Mouse (Mus musculus): ENCODE measurements around the gene Txn1.

Txn1 gene

DNA sequence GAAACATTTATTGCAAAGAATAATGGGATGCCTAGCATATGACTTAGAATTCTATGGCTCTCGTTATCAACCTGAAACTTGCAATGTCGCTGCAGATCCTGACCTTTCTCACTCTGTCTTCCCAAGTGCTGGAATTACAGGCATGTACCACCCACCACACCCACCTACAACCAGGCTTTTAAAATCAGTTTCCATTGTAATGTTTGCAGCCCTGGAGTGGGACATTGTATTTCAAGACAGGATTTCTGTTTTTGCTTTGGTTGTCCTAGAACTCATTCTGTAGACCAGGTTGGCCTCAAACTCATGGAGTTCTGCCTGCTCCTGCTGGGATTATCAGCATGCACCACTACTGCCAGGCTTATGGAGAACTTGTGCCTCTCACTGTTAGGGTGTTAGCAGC lies 13.3 kb downstream of the Txn1 start:
- DNase-seq (ENCODE audit: low spot score in 2 of 2) = no peak

DNA sequence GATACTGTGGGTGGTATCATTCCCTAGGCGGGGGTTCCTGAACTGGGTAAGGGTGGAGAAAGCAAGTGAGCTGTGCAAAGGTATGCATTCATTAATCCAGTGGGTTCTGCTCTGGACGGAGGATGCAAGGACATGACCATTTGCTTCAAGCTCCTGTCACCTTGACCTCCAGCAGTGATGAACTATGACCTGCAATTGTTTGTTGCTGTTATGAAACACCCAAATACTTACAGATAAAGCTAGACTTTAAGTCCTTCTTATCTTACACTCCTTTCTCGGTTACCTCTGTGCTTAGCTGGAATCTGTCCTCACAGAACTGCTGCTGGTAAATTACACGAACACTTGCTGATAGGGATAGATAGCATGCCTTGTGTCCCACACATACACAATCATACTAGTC lies 15.6 kb downstream of the Txn1 start:
- no peak for DNase-seq (ENCODE audit: low spot score in 2 of 2)

DNA sequence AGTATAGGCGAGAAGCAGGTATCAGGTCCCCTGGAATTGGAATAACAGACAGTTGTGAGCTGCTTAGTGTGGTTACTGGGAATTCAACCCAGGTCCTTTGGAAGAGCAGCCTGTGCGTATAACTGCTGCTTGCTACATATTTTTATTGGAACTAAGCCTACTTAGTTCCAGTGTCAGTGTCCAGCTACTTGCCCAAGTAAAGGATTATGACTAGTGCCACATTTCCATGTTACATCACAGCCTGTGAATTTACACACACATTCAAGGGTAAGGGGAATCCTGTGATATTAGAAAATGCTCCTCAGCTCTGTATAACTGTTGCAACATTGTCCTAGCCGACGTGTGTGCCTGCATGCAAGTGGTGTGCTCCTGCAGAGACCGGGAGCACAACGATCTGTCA lies 18.9 kb downstream of the Txn1 start:
- no peak for DNase-seq (ENCODE audit: low spot score in 2 of 2)

DNA sequence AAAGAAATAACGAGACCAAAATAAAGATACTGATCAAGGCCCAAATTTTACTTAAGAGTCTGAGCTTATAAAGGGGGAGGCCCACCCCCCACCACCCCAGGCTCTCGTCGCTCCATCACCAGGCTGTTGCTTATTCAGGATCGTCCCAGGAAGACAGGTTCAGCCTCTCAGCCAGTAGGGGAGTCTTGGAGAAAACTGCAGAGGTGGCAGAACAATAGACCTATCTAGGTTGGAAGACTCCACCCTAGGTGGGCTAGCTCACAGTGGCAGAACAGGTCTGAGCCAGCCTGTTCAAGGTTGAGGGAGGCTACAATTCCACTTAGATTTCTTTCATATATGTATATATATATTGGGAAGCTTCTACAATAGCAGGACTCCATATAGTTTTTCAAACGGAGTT lies 22.0 kb downstream of the Txn1 start:
- no peak for DNase-seq (ENCODE audit: low spot score in 2 of 2)

DNA sequence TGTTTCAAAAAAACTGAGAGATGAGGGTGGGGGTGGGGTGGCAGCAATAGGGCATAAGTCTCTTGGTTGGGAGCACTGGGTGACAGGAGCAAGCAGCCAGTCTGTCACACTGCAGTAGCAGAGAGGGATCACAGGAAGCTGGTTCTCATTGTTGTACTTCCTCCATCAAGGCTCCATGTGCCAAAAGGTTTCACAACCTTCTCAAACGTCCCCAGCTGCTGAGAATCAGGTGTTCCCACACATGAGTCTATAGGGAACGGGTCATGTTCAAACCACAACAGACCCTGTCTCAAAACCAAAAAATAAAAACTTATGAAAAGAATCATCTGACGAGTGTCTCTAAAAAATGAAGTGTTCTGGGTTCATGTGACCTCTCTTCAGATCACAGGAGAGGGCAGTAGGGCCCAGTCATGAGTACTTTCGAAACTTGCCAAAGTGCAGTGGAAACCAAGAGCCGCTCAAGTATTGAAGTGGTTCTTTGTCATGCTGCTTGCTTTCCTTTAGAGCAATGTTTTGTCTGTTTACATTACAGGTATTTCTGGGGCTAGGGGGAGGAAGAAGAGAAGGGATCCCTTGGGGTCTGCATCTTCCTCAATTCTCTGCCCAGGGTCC lies 25.5 kb downstream of the Txn1 start:
- no peak for DNase-seq (ENCODE audit: low spot score in 2 of 2)

DNA sequence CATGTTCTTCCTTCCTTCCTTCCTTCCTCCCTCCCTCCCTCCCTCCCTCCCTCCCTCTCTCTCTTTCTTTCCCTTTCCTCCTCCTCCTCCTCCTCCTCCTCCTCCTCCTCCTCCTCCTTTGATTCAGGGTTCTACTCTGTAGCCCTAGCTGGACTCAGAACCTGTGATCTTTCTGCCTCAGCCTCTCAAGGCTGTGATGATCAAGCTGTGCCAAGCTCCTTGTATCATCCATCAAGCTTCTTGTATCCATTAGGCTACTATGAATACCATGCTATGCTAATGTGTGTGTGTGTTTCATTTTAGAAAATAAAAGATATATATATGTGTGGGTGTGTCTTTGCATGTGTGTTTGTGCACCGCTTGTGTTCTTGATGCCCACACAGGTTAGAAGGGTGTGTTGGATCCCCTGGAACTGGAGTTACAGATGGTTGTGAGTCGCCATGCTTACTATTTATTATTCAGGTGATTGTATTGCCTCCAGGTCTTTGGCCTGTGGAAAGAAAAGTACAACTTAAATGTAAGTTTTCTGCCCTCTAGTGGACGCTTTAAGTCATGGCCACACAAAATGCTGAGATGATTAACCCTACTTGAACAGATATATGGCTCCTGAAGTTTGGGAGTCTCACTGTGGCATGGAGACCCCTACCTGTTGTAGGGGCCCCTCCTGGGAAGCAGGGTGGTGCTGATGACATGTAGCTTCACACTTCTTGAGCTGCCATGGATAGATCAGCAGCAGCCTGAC lies 28.6 kb downstream of the Txn1 start:
- DNase-seq (ENCODE audit: low spot score in 2 of 2) = no peak

DNA sequence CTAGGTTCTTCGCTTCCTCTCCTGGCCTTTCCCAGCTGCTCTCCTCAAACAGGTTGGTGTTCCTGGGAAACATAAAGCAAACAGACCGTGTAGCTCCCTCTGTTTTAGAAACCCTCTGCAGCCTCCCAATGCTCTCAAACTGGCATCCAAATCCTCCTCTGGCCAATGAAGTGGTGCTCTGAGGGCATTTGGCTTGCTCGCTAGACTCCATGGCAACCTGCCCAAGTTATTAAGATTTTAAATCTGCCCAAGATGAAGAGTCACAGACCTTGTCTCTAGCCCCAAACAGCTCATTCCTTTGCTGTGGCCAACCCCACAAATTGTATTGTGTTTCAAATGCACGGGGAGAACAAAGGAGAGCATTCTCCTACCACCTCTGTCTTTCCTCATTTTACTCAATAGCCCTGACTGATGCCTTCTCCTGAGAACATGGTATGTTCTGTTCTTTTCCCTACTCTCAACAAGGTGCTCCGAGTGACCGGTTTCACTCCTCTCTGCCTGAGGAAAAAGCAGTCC lies 31.6 kb downstream of the Txn1 start:
- no peak for DNase-seq (ENCODE audit: low spot score in 2 of 2)

DNA sequence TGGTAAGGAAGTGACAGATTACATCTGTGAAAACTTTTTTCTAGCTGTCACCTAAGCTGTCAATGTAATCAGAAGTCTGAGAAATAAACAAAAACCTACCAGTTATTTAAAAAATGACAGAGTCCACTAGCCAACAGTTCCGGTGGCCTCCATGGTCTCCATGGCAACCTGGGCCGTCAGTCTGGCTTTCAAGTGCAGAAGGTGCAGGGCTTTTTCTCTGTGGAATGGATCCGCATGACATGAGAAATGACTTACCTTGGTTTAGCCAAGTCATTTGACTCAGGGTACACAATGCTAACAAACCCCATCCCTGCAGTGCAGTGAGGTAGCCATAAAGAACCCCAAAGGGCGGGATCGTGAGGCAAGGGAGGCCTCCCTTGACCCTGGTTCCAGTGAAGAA lies 34.0 kb downstream of the Txn1 start:
- no peak for DNase-seq (ENCODE audit: low spot score in 2 of 2)

DNA sequence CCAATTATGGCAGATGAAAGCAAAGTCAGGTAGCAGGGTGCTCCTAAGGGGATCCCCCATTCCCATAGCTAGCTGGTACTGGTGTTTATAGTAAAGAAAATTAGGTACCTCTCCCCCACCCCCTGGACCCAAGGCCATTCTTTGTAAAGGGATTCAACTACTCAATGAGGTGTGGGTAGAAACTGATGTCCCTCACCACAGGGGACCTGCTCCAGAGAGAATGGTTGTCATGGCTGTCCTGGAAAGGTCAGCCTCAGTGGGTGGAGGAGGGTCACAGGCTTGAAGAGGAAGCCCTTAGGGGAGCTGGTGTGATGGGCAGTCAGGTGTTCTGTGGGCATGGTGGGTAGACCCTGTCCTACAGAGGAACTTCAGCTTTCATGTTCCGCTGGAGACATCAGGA lies 35.7 kb downstream of the Txn1 start:
- no peak for DNase-seq (ENCODE audit: low spot score in 2 of 2)

DNA sequence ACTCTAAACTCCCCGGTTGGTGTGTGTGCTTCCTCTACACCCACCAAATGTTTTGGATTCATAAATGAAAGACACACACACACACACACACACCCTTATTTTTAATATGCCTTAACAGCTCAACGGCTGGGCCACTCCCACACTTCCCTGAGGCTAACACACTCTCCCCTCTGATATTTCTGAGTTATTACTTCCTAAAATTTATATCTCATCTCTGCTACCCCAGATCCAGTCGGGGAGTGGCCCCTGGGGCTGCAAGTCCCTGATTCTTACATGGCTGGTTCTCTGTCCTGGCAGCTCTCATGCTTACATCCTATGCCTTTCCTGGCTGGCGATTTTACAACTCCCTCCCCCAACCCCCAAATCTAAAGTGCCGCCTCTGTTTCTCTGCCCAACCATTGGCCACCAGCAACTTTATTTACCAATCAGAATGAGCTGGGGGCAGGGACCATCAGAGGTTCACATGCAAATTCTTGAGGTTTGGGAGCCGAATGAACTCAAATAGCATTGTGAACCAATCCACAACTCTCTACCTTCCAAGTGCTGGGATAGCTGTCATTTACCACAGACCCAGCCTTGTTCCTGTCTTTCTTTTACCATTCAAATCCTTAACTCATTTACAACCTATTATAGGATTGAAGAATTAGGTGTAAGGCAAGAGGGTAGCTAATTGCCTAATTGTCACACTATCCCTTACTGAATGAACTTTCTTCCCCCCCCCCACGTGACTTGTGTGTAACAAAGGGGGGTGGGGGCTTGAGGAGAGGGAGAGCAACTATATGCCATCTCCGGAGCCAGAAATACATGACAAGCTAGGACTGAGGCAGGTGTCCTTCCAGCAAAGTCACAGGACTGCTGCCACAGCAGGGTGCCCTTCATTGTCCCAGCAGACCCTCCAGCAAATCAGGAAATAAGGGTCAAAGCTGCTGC lies 36.5 kb downstream of the Txn1 start:
- DNase-seq (ENCODE audit: low spot score in 2 of 2) = no peak

DNA sequence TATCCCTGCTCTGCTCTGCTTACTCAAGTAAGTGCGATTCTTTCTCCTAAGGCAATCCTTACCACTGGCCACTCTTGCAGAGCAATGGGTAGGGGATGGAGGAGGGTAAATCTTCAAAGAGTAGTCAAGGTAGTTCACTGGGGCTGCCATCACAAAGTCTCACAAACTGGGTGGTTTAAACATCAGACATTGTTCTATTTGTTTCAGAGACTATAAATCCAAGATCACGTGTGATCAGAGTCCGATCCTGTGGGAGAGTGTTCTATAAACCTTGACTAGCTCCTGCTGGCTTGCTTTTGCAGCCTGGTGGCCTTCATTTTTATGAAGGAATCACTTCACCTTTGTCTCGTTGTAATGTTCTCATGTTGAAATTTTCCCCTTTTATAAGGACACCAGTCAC lies 39.5 kb downstream of the Txn1 start:
- no peak for DNase-seq (ENCODE audit: low spot score in 2 of 2)

DNA sequence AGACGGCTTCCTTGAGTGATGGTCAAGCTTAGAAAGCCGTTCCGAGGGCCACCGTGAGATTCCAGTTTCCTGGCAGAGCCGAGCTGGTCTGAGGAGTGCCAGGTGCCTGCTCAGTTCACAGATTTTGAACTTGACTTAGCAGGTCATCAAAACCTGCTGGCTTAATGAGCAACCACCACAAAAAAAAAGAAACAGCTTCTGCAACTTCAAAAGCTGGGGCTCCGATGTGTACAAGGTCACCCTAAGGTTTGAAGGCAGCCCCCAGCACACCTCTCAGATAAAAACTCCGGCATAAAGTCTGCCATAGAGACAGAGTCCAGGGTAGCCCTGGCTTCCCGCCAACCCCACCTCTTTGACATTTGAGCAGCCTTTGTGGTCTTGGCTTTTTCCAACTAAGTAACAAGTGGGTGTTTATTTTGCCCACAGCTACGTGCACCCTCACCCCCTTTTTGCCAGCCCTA lies 40.0 kb downstream of the Txn1 start, which contains the start of gene D630039A03Rik:
Gene D630039A03Rik, minus strand, starts transcription at position 97 of the 461 bp plus-strand sequence.
- no peak for DNase-seq (ENCODE audit: low spot score in 2 of 2)

DNA sequence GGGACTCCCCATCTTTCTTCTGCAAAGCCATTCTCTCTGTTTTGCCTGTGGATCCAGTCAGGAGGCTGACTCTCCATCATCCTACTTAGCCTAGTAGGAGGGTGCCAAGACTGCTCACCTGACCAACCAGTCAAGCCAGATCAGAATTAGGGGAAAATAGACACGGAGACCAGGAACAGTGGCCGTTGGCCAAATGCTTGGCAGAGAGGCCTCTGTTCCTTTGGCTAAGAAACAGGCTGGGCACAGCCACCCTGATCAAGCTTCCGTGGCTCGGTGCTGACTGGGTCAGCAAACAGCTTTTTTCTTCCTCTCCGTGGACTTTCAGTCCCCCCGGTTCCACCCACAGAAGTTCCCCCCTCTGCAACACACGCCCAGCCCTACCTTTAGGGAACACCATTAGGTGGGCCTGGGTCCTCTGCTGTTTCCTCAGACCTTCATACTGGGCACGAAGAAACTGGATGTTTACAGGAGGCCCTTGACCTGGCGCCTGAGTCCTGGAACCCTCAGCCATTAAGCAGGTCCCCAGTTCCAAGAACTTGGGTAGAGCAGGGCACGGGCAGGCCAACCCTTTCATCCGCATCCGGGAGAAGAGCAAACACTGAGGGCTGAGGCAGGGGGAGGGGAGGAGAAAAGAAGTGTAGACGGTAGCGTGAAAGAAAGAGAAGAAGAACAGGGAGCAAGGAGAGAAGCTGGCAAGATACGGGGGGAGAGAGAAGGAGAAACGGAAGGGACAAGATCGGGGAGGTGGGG lies 40.8 kb downstream of the Txn1 start:
- DNase-seq (ENCODE audit: low spot score in 2 of 2) = peak in 1 of 2 experiments; percentile 25

DNA sequence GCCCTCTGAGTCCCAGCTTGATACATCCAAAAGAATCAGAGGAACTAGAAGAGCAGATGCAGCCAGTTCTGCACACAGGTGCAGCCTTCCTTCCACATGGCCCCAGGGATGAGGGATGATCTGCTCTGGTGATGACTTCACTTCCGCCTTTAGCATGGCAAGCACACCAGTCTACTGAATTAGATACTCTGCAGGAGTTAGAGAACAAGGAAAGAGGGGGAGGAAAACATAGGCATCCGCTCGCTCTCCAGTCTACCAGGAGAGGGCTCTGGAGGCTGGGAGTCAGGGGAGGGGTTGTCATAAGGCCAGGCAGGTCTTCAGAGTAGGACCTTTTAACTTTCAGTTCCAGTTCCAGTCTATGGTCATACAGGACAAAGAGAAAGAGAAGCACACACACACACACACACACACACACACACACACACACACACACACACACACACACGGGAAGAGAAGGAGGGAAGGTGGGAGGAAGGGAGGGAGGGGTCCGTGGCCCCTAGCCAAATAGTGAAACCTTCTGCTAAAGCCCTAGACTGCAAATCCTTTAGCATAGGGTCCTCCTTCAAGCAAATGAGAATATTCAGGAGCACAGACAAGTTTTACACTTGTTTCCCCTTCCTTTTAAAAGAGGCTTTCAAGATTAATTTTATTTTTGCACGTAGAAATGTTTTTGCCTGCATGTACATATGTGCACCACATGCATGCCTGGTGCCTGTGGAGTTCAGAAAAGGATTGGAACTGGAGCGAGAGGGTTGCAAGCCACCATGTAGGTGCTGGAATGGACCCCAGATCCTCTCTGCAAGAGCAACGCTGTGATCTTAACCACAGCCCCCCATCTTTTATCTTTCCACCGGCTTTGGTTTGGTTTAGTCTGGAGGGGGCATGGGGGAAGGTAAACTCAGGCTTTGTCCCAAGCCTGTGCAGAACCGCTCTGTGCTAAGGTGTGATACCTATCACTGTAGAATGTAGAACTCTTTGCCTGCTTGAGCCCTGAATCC lies 41.7 kb downstream of the Txn1 start:
- no peak for DNase-seq (ENCODE audit: low spot score in 2 of 2)

DNA sequence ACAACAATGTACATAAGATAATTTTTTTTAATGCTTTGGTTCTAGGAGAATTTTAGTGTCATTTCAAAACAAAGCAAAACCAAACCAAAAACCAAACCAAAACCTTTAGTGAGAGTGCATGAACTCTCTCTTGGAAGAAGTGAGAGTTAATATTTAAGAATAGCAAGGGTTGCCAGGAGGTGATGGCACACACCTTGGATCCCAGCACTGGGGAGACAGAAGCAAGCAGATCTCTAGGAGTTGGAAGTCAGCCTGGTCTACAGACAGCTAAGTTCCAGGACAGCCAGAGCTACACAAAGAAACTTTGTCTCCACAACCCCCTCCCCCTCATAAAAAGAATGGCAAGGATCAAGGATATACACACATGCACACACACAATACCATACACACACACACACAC lies 43.2 kb downstream of the Txn1 start:
- no peak for DNase-seq (ENCODE audit: low spot score in 2 of 2)

DNA sequence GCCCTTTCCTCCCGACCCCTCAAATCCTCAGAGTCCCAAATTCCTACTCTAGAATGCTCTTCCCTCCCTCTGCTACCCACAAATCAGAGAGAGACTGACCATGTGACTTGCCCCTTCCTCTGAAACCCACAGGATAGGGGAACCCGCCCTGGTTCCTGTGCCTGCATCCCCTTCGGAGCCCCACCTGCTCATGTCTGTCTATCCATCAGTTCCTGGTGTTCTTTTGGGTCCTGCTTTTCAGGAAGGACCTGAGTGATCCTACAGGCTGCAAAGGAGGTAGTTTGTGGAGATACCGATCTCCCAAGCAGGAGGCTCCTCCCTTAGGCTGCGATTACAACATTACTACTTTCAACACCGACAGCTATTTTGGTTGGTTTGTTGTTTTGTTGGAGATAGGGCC lies 47.4 kb downstream of the Txn1 start:
- DNase-seq (ENCODE audit: low spot score in 2 of 2) = no peak

DNA sequence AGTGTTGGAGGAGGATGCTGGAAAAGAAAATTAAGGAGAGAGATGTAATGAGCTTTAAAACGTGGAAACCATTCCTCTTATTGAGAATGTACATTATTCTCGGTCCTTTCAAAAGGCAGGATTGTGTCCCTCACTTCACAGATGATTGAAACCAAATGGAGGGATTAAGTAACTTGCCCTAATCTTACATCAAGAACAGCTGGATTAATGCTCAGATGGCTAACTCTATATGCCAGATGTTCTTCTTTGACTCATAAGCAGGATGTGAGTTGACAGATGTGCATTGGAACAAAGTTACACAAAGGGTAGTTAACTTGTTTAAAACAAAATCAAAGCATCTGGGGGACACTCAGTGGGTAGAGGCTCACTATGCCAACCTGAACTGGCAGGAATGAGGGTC lies 49.5 kb downstream of the Txn1 start:
- no peak for DNase-seq (ENCODE audit: low spot score in 2 of 2)

DNA sequence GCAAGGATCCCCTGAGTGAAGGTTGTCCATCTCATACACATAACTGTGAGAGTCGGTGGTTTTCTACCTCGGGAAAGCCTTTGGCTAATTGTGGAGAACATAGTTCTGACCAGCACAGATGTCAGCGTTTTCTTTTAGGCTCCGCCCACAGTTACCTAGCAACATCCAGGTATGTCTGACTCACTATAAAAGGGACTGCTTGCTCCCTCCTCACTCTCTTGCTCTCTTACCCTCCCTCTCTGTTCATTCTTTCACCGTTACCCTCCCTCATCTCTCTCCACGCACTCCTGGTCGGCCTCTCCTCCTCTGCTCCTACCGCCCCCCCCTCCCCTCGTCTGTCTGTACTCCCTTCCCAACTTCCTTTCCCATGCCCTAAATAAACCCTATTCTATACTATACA lies 51.6 kb downstream of the Txn1 start:
- DNase-seq (ENCODE audit: low spot score in 2 of 2) = no peak

DNA sequence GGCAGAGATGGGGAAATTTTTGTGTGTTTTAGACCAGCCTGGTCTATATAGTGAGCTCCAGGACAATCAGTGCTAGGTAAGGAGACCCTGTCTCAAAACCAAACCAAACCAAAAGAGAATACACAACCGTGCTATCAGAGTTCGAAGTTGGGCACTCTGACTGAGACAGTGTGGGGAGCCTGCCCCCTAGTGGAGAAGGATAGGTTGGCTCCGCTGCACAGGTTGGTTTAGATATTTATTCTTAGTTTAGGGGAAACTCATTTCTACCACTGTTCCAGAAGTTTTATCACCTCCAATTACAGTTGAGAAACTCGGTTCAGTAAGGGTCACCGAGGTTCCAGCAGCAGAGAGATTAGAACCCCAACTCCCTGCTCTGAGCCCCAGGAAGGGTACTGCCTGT lies 52.0 kb downstream of the Txn1 start:
- DNase-seq (ENCODE audit: low spot score in 2 of 2) = peak in 1 of 2 experiments; percentile 62

DNA sequence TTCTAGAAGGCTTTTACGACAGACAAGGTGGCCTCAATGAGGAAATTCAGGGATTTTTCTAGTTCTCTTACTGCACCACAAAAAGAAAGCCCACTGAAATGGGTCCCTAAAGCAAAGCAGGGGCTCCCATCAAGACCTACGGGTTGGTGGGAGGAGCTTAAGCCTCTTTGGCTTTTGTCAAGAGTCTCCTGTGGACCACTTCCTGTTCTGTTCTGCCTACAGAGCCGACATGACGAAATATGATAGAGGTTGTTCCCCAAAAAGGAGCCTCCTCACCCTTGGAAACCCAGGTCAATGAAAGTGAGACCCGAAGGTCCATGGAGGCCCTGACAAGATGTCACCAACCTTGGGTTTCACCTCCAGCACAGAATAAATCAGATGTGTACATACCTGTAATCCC lies 53.6 kb downstream of the Txn1 start:
- DNase-seq (ENCODE audit: low spot score in 2 of 2) = no peak

All from frontal cortex, postnatal 10 days (tissue).